Mouse (Mus musculus) kidney, embryonic 14.5 days (tissue): ENCODE data around the gene Spock1. TPM values are rescaled to one million over a fixed set of nuclear protein-coding genes. Genes with fewer than 3 reads are reported as not detected.

Source experiments
- ATAC-seq: fragments of 200-750 bp; cut with Nextera tagmentation; 2 replicates; pipeline ENCODE4 v1.8.0; 2017; ENCODE audit warnings: moderate number of reproducible peaks, mild to moderate bottlenecking, moderate TSS enrichment, moderate library complexity; ENCODE audit not compliant: low FRiP score, low TSS enrichment
- H3K27ac ChIP-seq: fragments of 300-500 bp; sonication (generic); 2 replicates; pipeline ENCODE4 v1.5.1; 2014; ENCODE audit warnings: low read depth, mild to moderate bottlenecking, low read length, moderate library complexity, mixed read lengths
- H3K27me3 ChIP-seq: fragments of 300-500 bp; sonication (generic); 2 replicates; pipeline ENCODE4 v1.6.1; 2014; ENCODE audit warnings: mild to moderate bottlenecking, low read length; ENCODE audit not compliant: control insufficient read depth, insufficient read depth
- H3K36me3 ChIP-seq: fragments of 300-500 bp; sonication (generic); 2 replicates; pipeline ENCODE4 v1.6.1; 2014; ENCODE audit warnings: low read length, mixed read lengths; ENCODE audit not compliant: control insufficient read depth, insufficient read depth
- H3K4me1 ChIP-seq: fragments of 300-500 bp; sonication (generic); 2 replicates; pipeline ENCODE4 v1.6.1; 2014; ENCODE audit warnings: low read length, mixed read lengths; ENCODE audit not compliant: control insufficient read depth, insufficient read depth
- H3K4me2 ChIP-seq: fragments of 300-500 bp; sonication (generic); replicated peaks from 2 replicates; pipeline ENCODE4 v1.6.1; 2014; ENCODE audit warnings: low read depth, mild to moderate bottlenecking, low read length
- H3K4me3 ChIP-seq: fragments of 300-500 bp; sonication (generic); 2 replicates; pipeline ENCODE4 v1.5.1; 2014; ENCODE audit warnings: mild to moderate bottlenecking, low read length
- H3K9ac ChIP-seq: fragments of 300-500 bp; sonication (generic); 2 replicates; pipeline ENCODE4 v1.6.1; 2014; ENCODE audit warnings: low read depth, mild to moderate bottlenecking, low read length, moderate library complexity
- H3K9me3 ChIP-seq: fragments of 300-500 bp; sonication (generic); 2 replicates; pipeline ENCODE4 v1.6.1; 2016; ENCODE audit warnings: low read length; ENCODE audit not compliant: control insufficient read depth
- WGBS: fragments of 180-500 bp; shearing (Covaris S2); extraction: QIAGEN DNeasy Blood & Tissue Kit; methylation state at CpG from one replicate; pipeline ENCODE4 v1.1.7; 2014; 5-methylcytosine and 5-hydroxymethylcytosine counted together
- polyA plus RNA-seq: library from polyadenylated mRNA; unstranded; fragments of >200 nt; fragmentation: Nextera tagmentation; extraction: Ambion mirVana; gene quantifications from 2 replicates; pipeline ENCODE4 v1.2.1, GENCODE M21; 2014

Gene Spock1
- polyA plus RNA-seq, 1 experiment from 2014 or later = 0.50 TPM

GRCm38 (mm10) chr13:57450189-57450821, 457.8 kb downstream of the Spock1 start:
- Histone ChIP-seq H3K4me1 (0 out of 2 replicates have a peak, but pooled peaks cover 6% of the 10 kb centered on the region), H3K27me3 (peaks cover 6% of the 10 kb centered on the region; the same call in 1 of the 2 replicates), H3K4me3 (no peak overlapping the region), H3K27ac (no peak overlapping the region), H3K9ac (no peak overlapping the region), H3K9me3 (no peaks in the 10 kb centered on the region), H3K4me2 (no peak overlapping the region), H3K36me3 (no peaks in the 10 kb centered on the region)
- WGBS = 20% methylated on average over 11 of the region's 11 CpGs
- ATAC-seq = peak; percentile 35; the same call in 1 of the 2 replicates

- Histone ChIP-seq H3K4me3 (no peak overlapping the region), H3K4me2 (no peak overlapping the region), H3K27me3 (peaks cover 6% of the 10 kb centered on the region; the same call in 1 of the 2 replicates), H3K36me3 (no peaks in the 10 kb centered on the region), H3K27ac (no peak overlapping the region), H3K4me1 (0 out of 2 replicates have a peak, but pooled peaks cover 6% of the 10 kb centered on the region), H3K9me3 (no peaks in the 10 kb centered on the region), H3K9ac (no peak overlapping the region)
- ATAC-seq = no peak
- 92% methylated on average over 7 of the region's 7 CpGs for WGBS
Measured at GRCm38 (mm10) chr13:57448906-57449305, 459.2 kb downstream of the Spock1 start.

- Histone ChIP-seq H3K36me3 (no peaks in the 10 kb centered on the region), H3K4me1 (no peaks in the 10 kb centered on the region), H3K4me3 (no peak overlapping the region), H3K27me3 (peaks cover 6% of the 10 kb centered on the region; the same call in 1 of the 2 replicates), H3K9ac (no peak overlapping the region), H3K27ac (no peak overlapping the region), H3K9me3 (no peaks in the 10 kb centered on the region), H3K4me2 (no peak overlapping the region)
- WGBS = 90% methylated on average over 3 of the region's 3 CpGs
- no peak for ATAC-seq
Measured at GRCm38 (mm10) chr13:57444977-57445376, 463.2 kb downstream of the Spock1 start.

- Histone ChIP-seq H3K9me3 (no peaks in the 10 kb centered on the region), H3K27ac (no peak overlapping the region), H3K9ac (no peak overlapping the region), H3K4me2 (no peak overlapping the region), H3K27me3 (no peaks in the 10 kb centered on the region), H3K4me3 (no peak overlapping the region), H3K36me3 (no peaks in the 10 kb centered on the region), H3K4me1 (no peaks in the 10 kb centered on the region)
- 88% methylated on average over 7 of the region's 7 CpGs for WGBS
- no peak for ATAC-seq
Measured at GRCm38 (mm10) chr13:57440111-57440510, 468.0 kb downstream of the Spock1 start.

- no peak overlapping the region for H3K9ac ChIP-seq
- no peaks in the 10 kb centered on the region for H3K27me3 ChIP-seq
- 89% methylated on average over 10 of the region's 10 CpGs for WGBS
- H3K36me3 ChIP-seq = no peaks in the 10 kb centered on the region
- no peaks in the 10 kb centered on the region for H3K4me1 ChIP-seq
- H3K9me3 ChIP-seq = peaks cover 3% of the 10 kb centered on the region; the same call in 1 of the 2 replicates
- no peak for ATAC-seq
- H3K27ac ChIP-seq = no peak overlapping the region
- no peak overlapping the region for H3K4me2 ChIP-seq
- H3K4me3 ChIP-seq = no peak overlapping the region
Measured at GRCm38 (mm10) chr13:57435726-57436220, 472.4 kb downstream of the Spock1 start.

- ATAC-seq = no peak
- Histone ChIP-seq H3K27me3 (no peaks in the 10 kb centered on the region), H3K9ac (no peak overlapping the region), H3K36me3 (no peaks in the 10 kb centered on the region), H3K4me2 (no peak overlapping the region), H3K27ac (no peak overlapping the region), H3K9me3 (peaks cover 3% of the 10 kb centered on the region; the same call in 1 of the 2 replicates), H3K4me3 (no peak overlapping the region), H3K4me1 (no peaks in the 10 kb centered on the region)
- 86% methylated on average over 4 of the region's 4 CpGs for WGBS
Measured at GRCm38 (mm10) chr13:57433848-57434247, 474.3 kb downstream of the Spock1 start.

GRCm38 (mm10) chr13:57431815-57432214, 476.3 kb downstream of the Spock1 start:
- H3K4me2 ChIP-seq = no peak overlapping the region
- H3K4me3 ChIP-seq = no peak overlapping the region
- no peaks in the 10 kb centered on the region for H3K4me1 ChIP-seq
- H3K9ac ChIP-seq = no peak overlapping the region
- H3K27me3 ChIP-seq = no peaks in the 10 kb centered on the region
- no peak overlapping the region for H3K27ac ChIP-seq
- WGBS = 94% methylated on average over 4 of the region's 4 CpGs
- no peak for ATAC-seq
- H3K9me3 ChIP-seq = peaks cover 3% of the 10 kb centered on the region; the same call in 1 of the 2 replicates
- H3K36me3 ChIP-seq = no peaks in the 10 kb centered on the region

GRCm38 (mm10) chr13:57428840-57429239, 479.3 kb downstream of the Spock1 start:
- no peak for ATAC-seq
- no peaks in the 10 kb centered on the region for H3K27me3 ChIP-seq
- H3K36me3 ChIP-seq = no peaks in the 10 kb centered on the region
- H3K27ac ChIP-seq = no peak overlapping the region
- no peak overlapping the region for H3K4me2 ChIP-seq
- H3K4me1 ChIP-seq = no peaks in the 10 kb centered on the region
- H3K4me3 ChIP-seq = no peak overlapping the region
- peaks cover 3% of the 10 kb centered on the region; the same call in 1 of the 2 replicates for H3K9me3 ChIP-seq
- 62% methylated on average over 14 of the region's 14 CpGs for WGBS
- no peak overlapping the region for H3K9ac ChIP-seq

GRCm38 (mm10) chr13:57418781-57419180, 489.4 kb downstream of the Spock1 start:
- WGBS = 97% methylated on average over 5 of the region's 5 CpGs
- H3K36me3 ChIP-seq = no peaks in the 10 kb centered on the region
- H3K27ac ChIP-seq = no peak overlapping the region
- no peak overlapping the region for H3K4me3 ChIP-seq
- H3K9me3 ChIP-seq = no peaks in the 10 kb centered on the region
- no peak overlapping the region for H3K9ac ChIP-seq
- no peaks in the 10 kb centered on the region for H3K27me3 ChIP-seq
- H3K4me1 ChIP-seq = no peaks in the 10 kb centered on the region
- no peak for ATAC-seq
- no peak overlapping the region for H3K4me2 ChIP-seq
